35 mouse cellular contexts compared by ENCODE assay signal in genomic region chr1:22661825-22662224, GRCm38 (mm10).
"Had no signal": no experiment of that assay in that cellular context is flagged by ENCODE, and none has a peak within 500 bp of the region (broad histone marks: within the 10 kb centered on the region; RNA-seq: fewer than 3 reads in every experiment).

No protein-coding gene starts in this region.

- H3K27me3 ChIP-seq: heart, embryonic 12.5 days; heart, embryonic 13.5 days; heart, embryonic 15.5 days; hindbrain, embryonic 12.5 days; hindbrain, embryonic 13.5 days; hindbrain, embryonic 15.5 days; intestine, embryonic 15.5 days; kidney, embryonic 15.5 days had no signal

- ATAC-seq: hindbrain, embryonic 16.5 days; hindbrain, postnatal 0 days; inflammation-experienced regulatory T-cells, adult 6 months; intestine, embryonic 15.5 days; intestine, embryonic 16.5 days; intestine, postnatal 0 days had no signal

- H3K4me3 ChIP-seq: heart, embryonic 10.5 days; heart, embryonic 12.5 days; heart, embryonic 13.5 days; heart, embryonic 15.5 days; hindbrain, embryonic 10.5 days; hindbrain, embryonic 12.5 days; hindbrain, embryonic 13.5 days; hindbrain, embryonic 15.5 days; intestine, embryonic 15.5 days; kidney, embryonic 15.5 days; layer of hippocampus, adult 2 months had no signal

- H3K9ac ChIP-seq: heart, embryonic 12.5 days; heart, embryonic 13.5 days; heart, embryonic 15.5 days; hindbrain, embryonic 12.5 days; hindbrain, embryonic 13.5 days; hindbrain, embryonic 14.5 days; hindbrain, embryonic 15.5 days; intestine, embryonic 15.5 days; kidney, embryonic 15.5 days had no signal

- H3K27ac ChIP-seq: heart, embryonic 10.5 days; heart, embryonic 13.5 days; heart, embryonic 15.5 days; hindbrain, embryonic 10.5 days; hindbrain, embryonic 12.5 days; hindbrain, embryonic 13.5 days; hindbrain, embryonic 14.5 days; hindbrain, embryonic 15.5 days; hindbrain, postnatal 0 days; intestine, embryonic 15.5 days; kidney, embryonic 15.5 days; kidney, postnatal 0 days; layer of hippocampus, adult 2 months had no signal

- H3K4me2 ChIP-seq: heart, embryonic 11.5 days; heart, embryonic 12.5 days; heart, embryonic 13.5 days; heart, embryonic 15.5 days; hindbrain, embryonic 12.5 days; hindbrain, embryonic 13.5 days; hindbrain, embryonic 14.5 days; hindbrain, embryonic 15.5 days; intestine, embryonic 15.5 days; kidney, embryonic 15.5 days had no signal

- H3K36me3 ChIP-seq: heart, embryonic 10.5 days; heart, embryonic 12.5 days; heart, embryonic 13.5 days; heart, embryonic 15.5 days; hindbrain, embryonic 10.5 days; hindbrain, embryonic 12.5 days; hindbrain, embryonic 13.5 days; hindbrain, embryonic 15.5 days; intestine, embryonic 15.5 days; kidney, embryonic 15.5 days had no signal

- H3K9me3 ChIP-seq: heart, embryonic 10.5 days; heart, embryonic 12.5 days; heart, embryonic 13.5 days; heart, embryonic 15.5 days; hindbrain, embryonic 10.5 days; hindbrain, embryonic 12.5 days; hindbrain, embryonic 13.5 days; hindbrain, embryonic 15.5 days; intestine, embryonic 15.5 days; kidney, embryonic 15.5 days had no signal

- DNase-seq: heart, postnatal 10 days; heart, postnatal 14 days; heart, postnatal 36 days; heart, postnatal 4 days; kidney, adult 11 months; kidney, adult 18-20 months; kidney, adult 2 months; kidney, adult 8-10 months; kidney, adult 9 months; kidney, postnatal 10 days; kidney, postnatal 14 days; kidney, postnatal 25 days; kidney, postnatal 36 days; kidney, postnatal 4 days; layer of hippocampus, adult 9-11 months; layer of hippocampus, postnatal 36 days had no signal

- H3K4me1 ChIP-seq: heart, embryonic 10.5 days; heart, embryonic 12.5 days; heart, embryonic 13.5 days; heart, embryonic 15.5 days; hindbrain, embryonic 10.5 days; hindbrain, embryonic 12.5 days; hindbrain, embryonic 13.5 days; hindbrain, embryonic 15.5 days; intestine, embryonic 15.5 days; kidney, embryonic 15.5 days had no signal
